Mouse (Mus musculus) testis, adult 2 months (tissue): Measurements from ENCODE around the gene Klhdc7a. TPM values are rescaled to one million over a fixed set of nuclear protein-coding genes. Genes with fewer than 3 reads are reported as not detected.

ENCODE experiments used
- H3K27ac ChIP-seq: fragments of 200-500 bp; 2 replicates; pipeline ENCODE4 v1.5.1; 2012; ENCODE audit warnings: low read depth, low read length; ENCODE audit not compliant: control insufficient read depth, insufficient read depth
- H3K27me3 ChIP-seq: fragments of 200-500 bp; 2 replicates; pipeline ENCODE4 v1.6.1; 2012; ENCODE audit warnings: mild to moderate bottlenecking, low read length, moderate library complexity; ENCODE audit not compliant: control insufficient read depth, insufficient read depth
- H3K36me3 ChIP-seq: fragments of 200-500 bp; 2 replicates; pipeline ENCODE4 v1.6.1; 2012; ENCODE audit warnings: mild to moderate bottlenecking, low read length; ENCODE audit not compliant: control insufficient read depth, insufficient read depth
- H3K4me1 ChIP-seq: fragments of 200-500 bp; 2 replicates; pipeline ENCODE4 v1.6.1; 2012; ENCODE audit warnings: low read length; ENCODE audit not compliant: control insufficient read depth, insufficient read depth
- H3K4me3 ChIP-seq: fragments of 200-500 bp; 2 replicates; pipeline ENCODE4 v1.5.1; 2012; ENCODE audit warnings: low read depth, mild to moderate bottlenecking, low read length, moderate library complexity, mixed read lengths; ENCODE audit not compliant: control insufficient read depth
- CTCF ChIP-seq: fragments of 200-500 bp; IDR thresholded peaks from 2 replicates; pipeline ENCODE4 v1.5.1; 2012; ENCODE audit warnings: low read depth, mild to moderate bottlenecking, inconsistent platforms, low read length, moderate library complexity; ENCODE audit not compliant: control insufficient read depth, insufficient read depth, insufficient replicate concordance
- POLR2A ChIP-seq: fragments of 200-500 bp; IDR thresholded peaks from 2 replicates; pipeline ENCODE4 v1.6.1; 2012; ENCODE audit warnings: low read depth, mild to moderate bottlenecking, inconsistent platforms, low read length, moderate library complexity; ENCODE audit not compliant: control insufficient read depth
- polyA plus RNA-seq: library from polyadenylated mRNA; depleted of rRNA; stranded (reverse); fragments of >200 nt; gene quantifications from 2 replicates; pipeline ENCODE4 v1.2.3, GENCODE M21; 2012

Gene Klhdc7a
- polyA plus RNA-seq, 1 experiment, result 0.70 TPM

DNA sequence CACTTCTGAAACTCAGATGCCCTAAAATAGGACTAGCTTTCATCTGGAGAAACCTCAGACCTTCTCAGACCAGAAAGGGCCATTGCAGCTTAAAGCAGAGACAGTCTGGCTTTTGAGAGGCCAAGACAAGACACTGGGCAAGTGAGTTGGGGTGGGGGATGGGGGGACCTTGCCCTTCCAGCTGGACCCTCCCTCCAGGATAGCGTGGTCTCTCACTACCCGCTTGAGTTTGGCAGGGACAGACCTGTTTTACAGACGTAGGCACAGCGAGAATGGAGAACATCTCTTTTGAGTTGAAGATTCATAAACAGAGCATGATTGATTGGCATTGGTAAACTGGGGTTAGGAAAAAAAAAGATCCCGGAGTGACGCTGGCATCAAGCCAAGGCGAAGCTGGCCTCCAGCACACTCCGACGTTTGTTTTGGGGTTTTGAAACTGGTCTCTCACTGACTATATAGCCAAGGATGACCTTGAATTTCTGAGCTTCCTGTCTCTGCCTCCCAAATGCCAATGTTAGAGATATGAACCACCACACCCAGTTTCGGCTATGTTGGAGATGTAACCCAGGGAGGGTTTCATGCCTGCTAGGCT is 7.0 kb downstream of the Klhdc7a start:
- TF ChIP-seq CTCF (no peak), POLR2A (no peak)
- H3K4me3 ChIP-seq, result peak overlapping the region; percentile 70
- H3K36me3 ChIP-seq, result no peaks in the 10 kb centered on the region
- no peak overlapping the region for H3K27ac ChIP-seq
- no peaks in the 10 kb centered on the region for H3K27me3 ChIP-seq
- H3K4me1 ChIP-seq, result peaks cover 14% of the 10 kb centered on the region

DNA sequence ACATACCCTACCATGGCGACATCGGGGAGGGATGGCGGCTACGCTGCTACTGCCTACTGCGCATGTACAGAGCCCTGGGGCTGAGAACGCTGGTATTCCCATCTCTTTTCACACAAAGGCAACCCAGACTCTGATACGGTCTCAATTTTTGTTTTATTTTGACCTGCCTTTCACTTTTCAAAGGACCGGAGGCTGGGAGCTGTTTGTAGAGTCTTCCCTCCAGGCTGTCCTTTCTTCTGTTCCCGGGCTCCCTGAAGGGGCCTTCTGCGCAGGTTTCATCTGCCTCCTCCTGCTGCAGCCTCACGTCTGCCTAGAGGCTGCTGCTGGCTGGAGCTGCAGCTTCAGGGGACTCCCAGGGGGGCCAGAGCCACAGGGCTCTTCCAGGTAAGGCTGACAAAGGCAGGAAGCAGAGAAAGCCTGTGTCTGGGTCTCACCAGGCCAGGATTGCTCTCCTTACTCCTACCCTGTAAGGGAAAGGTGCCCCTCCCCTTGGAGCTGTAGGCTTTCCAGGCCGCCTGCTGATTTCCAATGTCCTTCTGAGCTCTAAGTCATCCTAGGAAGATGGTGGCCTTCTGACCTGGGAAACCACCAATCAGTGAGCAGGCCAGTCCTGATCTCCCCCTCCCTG is 7.6 kb downstream of the Klhdc7a start:
- Histone ChIP-seq H3K27ac (no peak overlapping the region), H3K4me1 (peaks cover 14% of the 10 kb centered on the region), H3K27me3 (no peaks in the 10 kb centered on the region), H3K36me3 (no peaks in the 10 kb centered on the region), H3K4me3 (peak overlapping the region; percentile 70)
- TF ChIP-seq POLR2A (no peak), CTCF (no peak)

DNA sequence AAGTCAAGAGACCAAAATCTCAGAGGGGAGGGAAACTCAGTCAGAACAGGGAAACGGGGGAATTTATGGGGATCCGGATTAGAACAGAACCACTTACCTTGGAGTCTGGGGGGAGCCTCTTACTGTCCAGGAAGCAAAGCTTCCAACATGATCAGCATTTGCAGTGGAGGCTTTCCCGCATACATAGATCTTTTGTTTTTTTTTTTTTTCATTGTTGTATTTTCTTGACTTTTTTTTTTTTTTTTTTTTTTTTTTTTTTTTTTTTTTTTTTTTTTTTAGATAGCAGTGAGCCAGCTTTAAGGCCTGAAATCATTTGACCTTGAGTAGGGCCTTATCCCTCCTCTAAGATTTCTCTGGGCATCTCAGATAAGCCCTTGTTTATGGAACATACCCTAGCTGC is 8.6 kb downstream of the Klhdc7a start:
- TF ChIP-seq CTCF (no peak), POLR2A (no peak)

DNA sequence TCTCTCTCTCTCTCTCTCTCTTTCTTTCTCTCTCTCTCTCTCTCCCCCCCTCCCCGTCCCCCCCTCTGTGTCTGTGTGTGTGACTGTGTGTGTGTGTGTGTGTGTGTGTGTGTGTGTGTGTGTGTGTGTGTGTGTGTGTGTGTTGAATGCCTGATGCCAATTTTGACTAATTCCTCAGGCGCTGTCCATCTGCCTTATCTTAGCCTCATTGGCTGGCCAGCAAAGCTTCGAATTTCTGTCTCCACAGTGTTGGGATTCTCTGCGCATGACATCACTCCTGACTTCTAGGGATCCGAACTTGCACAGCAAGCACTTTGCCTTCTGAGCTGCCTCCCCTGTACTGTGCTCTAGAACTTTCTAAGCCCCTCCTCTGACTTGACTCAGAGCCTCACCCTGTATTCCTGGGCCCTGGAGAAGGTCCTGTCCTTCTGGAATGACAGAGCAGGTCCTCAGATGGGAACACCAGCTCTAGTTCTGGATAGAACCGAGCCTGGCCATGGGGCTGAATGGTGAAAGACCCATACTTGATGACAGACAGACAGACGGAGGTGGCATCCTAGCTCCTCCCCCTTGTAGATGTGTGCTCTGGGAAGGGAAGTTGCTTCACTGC is 16.8 kb downstream of the Klhdc7a start:
- Histone ChIP-seq H3K4me3 (no peak overlapping the region), H3K4me1 (peaks cover 6% of the 10 kb centered on the region), H3K36me3 (no peaks in the 10 kb centered on the region), H3K27ac (no peak overlapping the region), H3K27me3 (no peaks in the 10 kb centered on the region)
- TF ChIP-seq POLR2A (no peak), CTCF (no peak)

More for the DNA sequence above, 8.6 kb downstream of the Klhdc7a start:
- Histone ChIP-seq H3K27ac (no peak overlapping the region), H3K36me3 (no peaks in the 10 kb centered on the region), H3K4me1 (peaks cover 14% of the 10 kb centered on the region), H3K27me3 (no peaks in the 10 kb centered on the region), H3K4me3 (peak overlapping the region; percentile 35; the same call in 1 of the 2 replicates)

DNA sequence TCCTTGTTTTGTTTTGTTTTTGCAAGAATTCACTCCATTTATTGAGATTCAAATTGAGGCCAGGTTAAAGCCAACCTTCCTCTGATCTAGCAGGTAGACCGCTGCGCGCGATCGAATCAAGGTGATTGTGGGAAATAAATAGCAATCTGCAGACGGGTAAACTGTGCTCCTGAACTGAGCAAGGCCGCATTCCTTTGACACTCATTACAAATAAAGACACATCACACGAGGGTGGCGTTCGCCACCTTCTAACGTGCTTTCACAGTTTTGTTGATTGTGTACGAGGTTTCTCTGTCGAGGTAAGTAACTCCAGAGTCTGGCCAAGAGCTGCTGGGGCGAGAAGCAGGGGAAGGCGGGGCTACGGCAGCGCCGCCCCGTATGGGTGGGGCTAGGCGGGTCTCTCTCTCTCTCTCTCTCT is 17.4 kb downstream of the Klhdc7a start:
- Histone ChIP-seq H3K36me3 (no peaks in the 10 kb centered on the region), H3K27me3 (no peaks in the 10 kb centered on the region), H3K4me1 (peaks cover 6% of the 10 kb centered on the region), H3K4me3 (no peak overlapping the region), H3K27ac (no peak overlapping the region)
- TF ChIP-seq CTCF, result no peak
- TF ChIP-seq POLR2A, result no peak

DNA sequence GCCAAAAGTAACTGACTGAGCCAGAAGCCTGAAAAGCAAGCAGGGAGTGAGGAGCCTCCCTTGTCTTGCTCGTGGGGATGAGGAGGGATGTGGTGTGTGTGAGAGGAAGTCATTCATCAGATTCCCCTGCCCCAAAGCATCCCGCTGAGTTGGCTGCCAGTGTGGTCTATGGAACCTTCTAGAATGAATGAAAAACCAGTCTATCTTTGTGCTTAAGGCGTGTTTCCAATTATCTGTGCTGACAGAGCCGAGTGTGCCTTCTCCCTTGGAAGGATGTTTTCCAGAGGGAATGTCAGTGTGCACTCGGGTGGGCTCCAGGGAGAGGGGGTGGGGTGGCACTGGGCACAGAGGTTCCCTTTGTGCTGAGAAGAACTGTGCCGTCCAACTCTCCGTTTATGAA is 19.2 kb downstream of the Klhdc7a start:
- Histone ChIP-seq H3K36me3 (no peaks in the 10 kb centered on the region), H3K4me3 (no peak overlapping the region), H3K4me1 (peaks cover 6% of the 10 kb centered on the region), H3K27ac (no peak overlapping the region), H3K27me3 (no peaks in the 10 kb centered on the region)
- no peak for TF ChIP-seq CTCF
- no peak for TF ChIP-seq POLR2A

DNA sequence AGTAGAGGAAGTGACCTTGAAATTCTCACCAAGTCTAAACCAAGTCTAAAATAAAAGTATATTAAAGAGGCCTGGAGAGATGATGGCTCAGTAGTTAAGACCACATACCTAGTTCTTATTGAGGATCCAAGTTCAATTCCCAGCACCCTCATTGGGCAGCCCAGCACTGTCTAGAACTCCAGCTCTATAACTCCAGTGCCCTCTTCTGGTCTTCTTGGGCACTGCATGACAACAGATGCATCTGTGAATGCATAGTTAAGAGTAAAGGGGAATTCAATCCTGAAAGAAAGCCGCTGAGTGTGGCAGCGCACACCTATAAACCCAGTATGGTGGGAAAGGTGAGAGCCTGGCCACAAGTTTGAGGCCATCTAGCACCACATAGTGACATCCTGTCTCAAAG is 20.5 kb downstream of the Klhdc7a start:
- no peaks in the 10 kb centered on the region for H3K27me3 ChIP-seq
- H3K4me3 ChIP-seq, result no peak overlapping the region
- peaks cover 6% of the 10 kb centered on the region for H3K4me1 ChIP-seq
- no peaks in the 10 kb centered on the region for H3K36me3 ChIP-seq
- TF ChIP-seq POLR2A (no peak), CTCF (no peak)
- no peak overlapping the region for H3K27ac ChIP-seq
